Mouse (Mus musculus) heart, embryonic 12.5 days (tissue): ENCODE measurements around the gene Gm26992. TPM values are rescaled to one million over a fixed set of nuclear protein-coding genes. Genes with fewer than 3 reads are reported as not detected.

Experiments
- ATAC-seq: fragments of 200-750 bp; cut with Nextera tagmentation; 2 replicates; pipeline ENCODE4 v1.8.0; 2017; ENCODE audit warnings: moderate TSS enrichment, moderate library complexity; ENCODE audit not compliant: insufficient number of reproducible peaks, low FRiP score
- H3K27ac ChIP-seq: fragments of 300-500 bp; sonication (generic); 2 replicates; pipeline ENCODE4 v1.5.1; 2016; ENCODE audit warnings: mild to moderate bottlenecking, moderate library complexity; ENCODE audit not compliant: poor library complexity, severe bottlenecking
- H3K27me3 ChIP-seq: fragments of 300-500 bp; sonication (generic); replicated peaks from 2 replicates; pipeline ENCODE4 v1.6.1; 2016; ENCODE audit warnings: mild to moderate bottlenecking, moderate library complexity
- H3K36me3 ChIP-seq: fragments of 300-500 bp; sonication (generic); 2 replicates; pipeline ENCODE4 v1.6.1; 2016; ENCODE audit warnings: mild to moderate bottlenecking, moderate library complexity
- H3K4me1 ChIP-seq: fragments of 300-500 bp; sonication (generic); replicated peaks from 2 replicates; pipeline ENCODE4 v1.6.1; 2016; ENCODE audit warnings: mild to moderate bottlenecking
- H3K4me2 ChIP-seq: fragments of 300-500 bp; sonication (generic); 2 replicates; pipeline ENCODE4 v1.6.1; 2016; ENCODE audit warnings: mild to moderate bottlenecking, moderate library complexity
- H3K4me3 ChIP-seq: fragments of 300-500 bp; sonication (generic); 2 replicates; pipeline ENCODE4 v1.5.1; 2016; ENCODE audit warnings: mild to moderate bottlenecking
- H3K9ac ChIP-seq: fragments of 300-500 bp; sonication (generic); 2 replicates; pipeline ENCODE4 v1.6.1; 2016; ENCODE audit warnings: mild to moderate bottlenecking, moderate library complexity
- H3K9me3 ChIP-seq: fragments of 300-500 bp; sonication (generic); replicated peaks from 2 replicates; pipeline ENCODE4 v1.6.1; 2016; ENCODE audit warnings: mild to moderate bottlenecking, moderate library complexity
- WGBS: fragments of 180-500 bp; shearing (Covaris S2); methylation state at CpG from one replicate; pipeline ENCODE4 v1.1.7; 2016; 5-methylcytosine and 5-hydroxymethylcytosine counted together
- polyA plus RNA-seq: library from polyadenylated mRNA; unstranded; fragments of >200 nt; fragmentation: Nextera tagmentation; extraction: Ambion mirVana; gene quantifications from 2 replicates; pipeline ENCODE4 v1.2.1, GENCODE M21; 2016

The Gm26992 gene
- polyA plus RNA-seq, 1 experiment from 2014 or later = not detected

- WGBS = 57% methylated on average over 2 of the region's 2 CpGs
- H3K4me1 ChIP-seq = 0 out of 2 replicates have a peak, but pooled peaks cover 2% of the 10 kb centered on the region
- no peaks in the 10 kb centered on the region for H3K36me3 ChIP-seq
- no peak overlapping the region for H3K9ac ChIP-seq
- H3K4me3 ChIP-seq = no peak overlapping the region
- no peak overlapping the region for H3K4me2 ChIP-seq
- no peaks in the 10 kb centered on the region for H3K27me3 ChIP-seq
- ATAC-seq = no peak
- no peak overlapping the region for H3K27ac ChIP-seq
- H3K9me3 ChIP-seq = no peaks in the 10 kb centered on the region
These were observed 97.0 kb downstream of the Gm26992 start for GRCm38 (mm10) chrX:103518798-103519197.

GRCm38 (mm10) chrX:103519547-103519946 lies 97.7 kb downstream of the Gm26992 start:
- no peak overlapping the region for H3K27ac ChIP-seq

GRCm38 (mm10) chrX:103521221-103521716 lies 99.5 kb downstream of the Gm26992 start:
- WGBS = 59% methylated on average over 4 of the region's 4 CpGs
- ATAC-seq = no peak
- H3K4me2 ChIP-seq = no peak overlapping the region

More at GRCm38 (mm10) chrX:103519547-103519946, 97.7 kb downstream of the Gm26992 start:
- Histone ChIP-seq H3K27me3 (no peaks in the 10 kb centered on the region), H3K36me3 (no peaks in the 10 kb centered on the region), H3K4me2 (no peak overlapping the region), H3K9ac (no peak overlapping the region), H3K9me3 (no peaks in the 10 kb centered on the region), H3K4me1 (0 out of 2 replicates have a peak, but pooled peaks cover 2% of the 10 kb centered on the region), H3K4me3 (no peak overlapping the region)
- no peak for ATAC-seq
- 65% methylated on average over 3 of the region's 3 CpGs for WGBS

GRCm38 (mm10) chrX:103529185-103529584 lies 107.4 kb downstream of the Gm26992 start:
- H3K27ac ChIP-seq = no peak overlapping the region
- no peaks in the 10 kb centered on the region for H3K27me3 ChIP-seq
- WGBS = 1% methylated on average over 23 of the region's 23 CpGs
- no peaks in the 10 kb centered on the region for H3K36me3 ChIP-seq
- H3K4me2 ChIP-seq = peak overlapping the region; percentile 57
- peak; percentile 82; the same call in 1 of the 2 replicates for ATAC-seq
- no peaks in the 10 kb centered on the region for H3K9me3 ChIP-seq
- H3K4me1 ChIP-seq = peaks cover 9% of the 10 kb centered on the region; the same call in 1 of the 2 replicates
- H3K9ac ChIP-seq = no peak overlapping the region
- H3K4me3 ChIP-seq = peak overlapping the region; percentile 28

More at GRCm38 (mm10) chrX:103521221-103521716, 99.5 kb downstream of the Gm26992 start:
- H3K27ac ChIP-seq = no peak overlapping the region
- H3K9ac ChIP-seq = no peak overlapping the region
- no peaks in the 10 kb centered on the region for H3K4me1 ChIP-seq
- H3K36me3 ChIP-seq = no peaks in the 10 kb centered on the region
- H3K9me3 ChIP-seq = no peaks in the 10 kb centered on the region
- no peaks in the 10 kb centered on the region for H3K27me3 ChIP-seq
- no peak overlapping the region for H3K4me3 ChIP-seq

Other genes starting within 250 kb of the Gm26992 start
- 1.3 and 1.6 TPM in 2 replicates for gene Nap1l2, start 235.4 kb upstream of the Gm26992 start, polyA plus RNA-seq
- gene Cdx4, start 100.6 kb upstream of the Gm26992 start, polyA plus RNA-seq = not detected in 2 replicates
- 3.7 and 3.9 TPM in 2 replicates for gene Chic1, start 65.5 kb upstream of the Gm26992 start, polyA plus RNA-seq
- gene Tsx, start 7.5 kb upstream of the Gm26992 start, polyA plus RNA-seq = 0.24 TPM in 1 of 2 replicates, not detected in the other
- gene Zcchc13, start 208.6 kb downstream of the Gm26992 start, polyA plus RNA-seq = not detected in 2 replicates